Mouse (Mus musculus) CD8-positive naive resting alpha-beta T cell, adult 2 months (primary cell): ENCODE results near the gene Smg9.
"Not testable (repeated sequence)": the region's sequence is repeated elsewhere in the genome, so short reads cannot be mapped to it uniquely, and the experiment has no call there.

Experiments used
- DNase-seq, 2 experiments: peaks; one replicate each; pipeline ENCODE4 v3.0.0; 2022; ENCODE audit warnings: low read depth in 2 of 2, low spot score in 2 of 2

Gene Smg9

DNA sequence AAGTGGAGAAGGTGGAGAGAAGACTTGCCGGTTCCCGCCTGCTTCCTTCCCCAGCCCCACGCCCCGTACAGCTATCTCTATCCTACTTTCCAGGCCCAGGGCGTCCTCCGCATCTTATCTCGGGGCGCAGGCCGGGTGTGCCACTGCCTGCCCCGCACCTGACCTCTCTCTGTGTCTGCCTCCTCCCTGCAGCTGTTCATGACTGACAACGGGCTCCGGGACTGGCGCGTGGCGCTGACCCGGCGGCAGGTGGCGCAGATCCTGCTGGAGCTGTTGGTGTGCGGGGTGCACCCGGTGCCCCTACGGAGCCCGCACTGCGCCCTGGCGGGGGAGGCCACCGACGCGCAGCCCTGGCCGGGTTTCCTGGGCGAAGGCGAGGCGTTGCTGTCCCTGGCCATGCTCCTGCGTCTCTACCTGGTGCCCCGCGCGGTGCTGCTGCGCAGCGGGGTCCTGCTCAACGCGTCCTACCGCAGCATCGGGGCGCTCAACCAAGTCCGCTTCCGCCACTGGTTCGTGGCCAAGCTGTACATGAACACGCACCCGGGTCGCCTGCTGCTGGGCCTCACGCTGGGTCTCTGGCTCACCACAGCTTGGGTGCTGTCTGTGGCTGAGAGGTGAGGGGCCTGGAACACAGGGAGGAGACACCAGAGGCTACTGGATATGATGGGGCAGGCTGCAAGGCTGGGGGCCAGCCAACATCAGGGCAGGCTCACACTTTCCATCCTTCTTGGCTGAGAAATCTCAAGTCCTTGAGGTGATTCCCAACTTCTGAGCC, 22.1 kb upstream of the Smg9 start:
- DNase-seq, result no peak

DNA sequence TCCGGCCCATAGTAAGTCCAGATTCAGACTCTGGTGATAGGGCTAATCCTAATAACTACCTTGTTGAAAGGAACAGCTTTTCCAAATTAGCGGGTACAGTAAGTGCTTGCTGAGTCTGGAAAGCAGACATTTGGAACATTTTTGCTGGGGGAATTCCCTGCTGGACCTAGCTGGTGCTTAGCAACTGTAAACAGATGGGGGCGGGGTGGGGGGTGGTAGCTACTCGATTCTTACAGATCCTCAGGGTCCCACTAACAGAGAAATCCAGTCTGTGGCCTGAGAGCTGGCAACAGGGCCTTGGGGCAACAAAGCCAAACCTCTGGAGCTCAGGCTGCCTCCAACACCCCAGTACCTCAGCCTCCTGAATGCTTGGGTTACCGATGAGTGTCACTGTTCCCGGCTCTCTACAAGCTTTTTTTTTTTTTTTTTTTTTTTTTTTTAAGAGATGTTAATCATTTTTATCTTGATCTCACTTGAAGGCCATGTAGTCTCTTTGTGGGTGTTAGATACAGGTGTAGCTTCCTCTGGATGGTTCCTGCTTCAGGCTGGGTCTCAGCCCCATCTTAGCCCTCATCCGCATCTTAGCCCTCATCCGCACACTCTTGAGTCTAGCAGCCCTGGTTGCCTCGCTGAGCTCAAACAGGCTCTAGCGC, 21.2 kb upstream of the Smg9 start:
- no peak for DNase-seq

DNA sequence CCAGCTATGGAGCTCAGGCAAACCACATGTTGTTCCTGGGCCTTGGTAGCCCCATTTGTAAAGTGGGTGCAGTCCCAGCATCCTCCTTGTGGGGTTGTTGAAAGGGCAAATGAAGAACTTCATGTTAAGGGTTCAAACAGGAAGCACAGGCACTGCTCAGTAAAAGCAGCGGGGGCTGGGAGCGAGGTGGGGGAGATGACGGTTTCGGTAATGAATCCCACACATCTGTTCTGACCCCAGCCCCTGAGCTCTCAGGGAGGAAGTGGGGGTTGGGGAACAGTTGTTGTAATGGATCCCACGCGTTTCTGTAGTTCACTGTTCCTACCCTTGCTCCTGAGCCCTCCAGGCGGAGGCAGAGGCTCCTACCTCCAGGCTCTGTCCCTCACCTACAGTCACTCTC, 19.5 kb upstream of the Smg9 start:
- DNase-seq, result peak in 1 of 2 experiments; percentile 56

DNA sequence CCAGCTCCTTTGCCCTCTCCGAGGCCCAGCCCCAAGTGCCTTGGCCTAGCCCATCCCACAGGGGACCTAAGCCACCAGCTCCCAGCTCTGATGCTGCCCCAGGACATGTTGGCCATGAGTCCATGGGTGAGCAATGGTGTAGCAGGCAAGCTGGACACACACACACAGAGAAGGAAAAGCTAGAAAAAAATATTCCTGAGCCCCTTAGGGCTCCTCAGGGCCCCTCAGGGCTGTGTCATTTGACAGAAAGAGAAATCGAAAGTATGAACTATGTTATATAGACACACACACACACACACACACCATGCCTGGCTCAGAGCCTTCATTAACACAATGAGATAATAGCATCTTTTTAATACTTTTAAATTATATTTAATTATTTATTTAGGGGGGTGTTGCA, 19.0 kb upstream of the Smg9 start:
- no peak for DNase-seq

DNA sequence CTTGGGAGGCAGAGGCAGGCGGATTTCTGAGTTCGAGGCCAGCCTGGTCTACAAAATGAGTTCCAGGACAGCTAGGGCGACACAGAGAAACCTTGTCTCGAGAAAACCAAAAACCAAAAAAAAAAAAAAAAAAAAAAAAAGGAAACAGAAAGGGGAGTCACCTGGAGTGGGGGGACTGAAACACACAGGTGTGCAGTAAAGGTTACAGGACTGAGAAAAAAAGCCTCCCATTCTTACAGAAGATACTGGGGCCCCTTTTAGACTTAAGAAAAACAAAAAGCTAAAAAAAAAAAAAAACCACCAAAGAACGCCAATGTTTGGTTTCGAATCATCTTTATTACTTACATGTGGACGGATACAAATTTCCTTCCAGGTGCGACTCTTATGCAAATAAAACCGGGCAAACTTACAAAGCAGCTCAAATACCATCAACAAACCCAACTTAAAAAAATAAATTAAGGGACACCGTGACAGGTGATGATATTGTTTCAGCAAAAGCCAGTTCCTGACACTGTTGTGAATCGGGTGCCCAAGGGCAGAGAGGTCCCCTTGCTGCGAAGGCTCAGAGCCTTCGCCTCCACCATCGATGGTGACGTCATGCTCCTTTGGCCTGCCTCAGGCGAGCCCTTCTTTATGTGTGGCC, 16.6 kb upstream of the Smg9 start:
- DNase-seq, result no peak

DNA sequence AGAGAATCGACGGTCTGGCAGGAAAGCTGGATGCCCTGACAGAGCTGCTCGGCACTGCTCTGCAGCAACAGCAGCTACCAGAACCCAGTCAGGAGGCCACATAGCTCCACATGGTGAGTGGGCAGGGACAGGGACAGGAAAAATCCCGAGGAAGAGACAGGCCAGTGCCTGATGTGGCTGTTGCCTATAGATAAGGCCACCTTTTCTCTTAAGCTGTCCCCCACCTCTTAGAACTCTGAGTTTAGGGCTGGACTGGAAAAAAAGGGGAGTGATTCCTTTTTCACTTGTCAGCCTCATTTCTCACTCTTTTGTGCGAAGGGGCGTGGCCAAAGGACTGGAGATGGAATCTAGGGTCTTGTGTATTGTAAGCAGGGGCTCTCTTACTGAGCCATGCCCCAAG, 15.3 kb upstream of the Smg9 start:
- no peak for DNase-seq

DNA sequence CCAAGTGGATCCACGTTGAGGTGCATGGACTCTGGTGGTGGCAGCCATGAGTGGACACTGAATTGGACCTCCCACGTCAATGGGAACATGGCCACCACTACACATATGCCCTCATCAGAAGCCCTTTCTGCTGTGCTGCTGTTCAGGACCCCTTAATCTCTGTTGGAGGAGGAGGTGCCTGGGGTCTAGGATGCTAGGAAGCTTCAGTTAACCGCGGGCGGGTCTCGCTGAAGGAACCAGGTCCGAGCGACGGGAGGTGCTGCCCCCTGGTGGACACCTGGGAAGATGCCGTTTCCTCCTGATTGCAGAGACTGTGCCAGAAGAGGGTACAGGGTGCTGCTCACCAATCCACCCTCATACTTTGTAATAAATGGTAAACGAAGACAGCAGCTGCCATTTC, 14.6 kb upstream of the Smg9 start:
- peak; percentile 80 to 85 for DNase-seq

DNA sequence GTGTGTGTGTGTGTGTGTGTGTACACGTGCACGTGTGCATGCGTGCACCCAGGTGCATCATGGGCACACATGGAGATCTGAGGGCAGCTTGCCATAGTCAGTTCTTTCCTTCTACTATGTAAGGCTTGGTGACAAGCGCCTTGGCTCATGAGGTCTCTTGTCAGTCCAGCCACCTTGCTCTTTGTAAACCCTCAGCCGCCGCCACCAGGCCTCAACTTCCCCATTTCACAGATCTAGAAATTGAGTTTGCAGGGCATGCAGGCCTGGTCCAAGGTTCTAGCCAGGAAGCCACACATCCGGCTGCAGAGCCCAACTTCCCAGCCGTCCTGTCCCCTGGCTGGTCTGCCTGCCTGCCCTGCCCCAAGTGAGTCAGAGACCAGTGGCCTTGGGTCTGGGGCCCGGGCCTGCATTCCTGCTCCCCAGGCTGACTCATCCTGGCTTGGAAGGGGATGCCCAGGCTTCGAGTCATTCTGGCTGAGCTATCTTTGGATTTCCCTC, 12.3 kb upstream of the Smg9 start:
- DNase-seq, result no peak

DNA sequence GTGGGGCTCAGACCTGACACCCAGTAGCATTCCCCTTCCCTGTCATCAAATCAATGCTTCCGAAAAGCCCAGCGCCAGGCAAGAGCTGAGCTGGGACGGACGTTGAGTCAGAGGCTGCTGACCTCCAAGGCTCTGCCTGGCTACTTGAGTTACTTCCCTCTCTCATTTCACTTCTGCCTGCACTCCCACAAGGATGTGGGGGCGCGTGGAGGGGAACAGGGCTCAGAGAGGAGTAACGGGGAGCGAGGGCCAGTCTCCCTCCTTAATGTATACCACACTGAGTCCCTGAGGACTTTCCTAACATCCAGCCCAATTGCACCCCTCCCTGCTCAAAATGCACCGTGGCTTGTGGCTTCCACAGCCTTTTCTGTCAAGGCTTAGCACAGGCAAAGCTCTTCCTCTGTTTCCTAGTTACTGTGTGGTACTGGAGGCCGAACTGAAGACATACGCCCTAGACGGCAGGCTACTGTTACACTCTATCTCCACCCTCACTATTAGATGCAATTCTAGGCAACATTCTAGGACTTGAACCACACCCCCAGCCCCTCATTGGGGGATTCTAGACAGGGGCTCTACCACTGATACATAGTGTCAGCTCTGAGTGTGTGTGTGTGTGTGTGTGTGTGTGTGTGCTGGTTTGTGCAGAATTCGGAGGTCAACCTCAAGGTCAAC, 9.8 kb upstream of the Smg9 start:
- DNase-seq, result no peak

DNA sequence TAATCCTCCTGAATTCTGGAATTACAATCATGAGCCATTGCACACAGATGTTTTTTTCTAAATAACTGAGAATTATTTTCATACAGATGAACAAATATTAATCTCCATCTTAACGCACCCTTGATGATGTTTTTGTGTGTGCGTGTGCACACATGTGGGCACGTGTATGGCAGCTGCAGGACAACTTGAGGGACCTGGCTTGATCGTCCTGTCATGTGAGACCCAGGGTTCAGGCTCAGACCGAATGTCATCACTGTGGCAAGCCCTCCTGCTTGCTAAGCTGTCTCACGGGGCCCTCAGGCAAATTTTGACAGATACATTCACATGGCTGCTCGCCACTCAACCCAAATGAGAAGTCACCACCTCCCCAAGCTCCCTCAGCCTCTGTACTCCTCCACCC, 8.9 kb upstream of the Smg9 start:
- DNase-seq, result no peak

DNA sequence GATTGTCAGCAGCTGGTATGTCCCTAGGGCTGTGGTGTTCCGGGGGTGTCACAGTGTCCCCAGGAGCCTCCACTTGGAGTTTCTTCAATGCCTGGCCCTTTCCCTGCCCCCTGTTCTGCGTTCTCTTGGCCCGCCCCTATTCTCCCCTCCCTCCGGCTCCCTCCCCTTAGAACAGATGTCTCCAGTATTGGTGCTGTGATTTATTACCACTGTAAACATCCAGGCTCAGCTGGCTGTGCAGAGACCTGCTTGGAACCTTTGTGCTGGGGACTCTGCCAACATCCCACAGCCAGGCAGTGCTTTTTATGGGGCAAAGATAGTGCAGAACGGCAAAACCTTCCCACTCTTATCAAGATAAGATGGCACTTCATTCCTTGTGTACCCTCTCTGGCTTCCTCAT, 8.3 kb upstream of the Smg9 start:
- no peak for DNase-seq

DNA sequence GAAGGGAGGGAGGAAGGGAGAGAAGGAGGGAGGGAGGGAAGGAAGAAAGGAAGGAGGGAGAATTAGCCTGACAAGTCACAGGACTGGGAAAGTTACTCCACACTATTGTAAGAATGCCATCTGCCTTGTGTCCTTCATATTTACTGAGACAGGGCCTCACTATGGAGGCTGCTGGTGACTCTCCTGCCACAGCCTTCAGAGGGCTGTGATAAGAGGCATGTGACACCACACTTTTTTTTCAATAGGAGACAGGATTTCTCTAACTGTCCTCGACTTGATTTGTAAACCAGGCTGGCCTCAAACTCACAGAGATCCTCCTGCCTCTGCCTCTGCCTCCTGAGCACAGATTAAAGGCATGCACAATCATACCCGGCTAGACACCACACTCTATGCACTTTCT, 7.7 kb upstream of the Smg9 start:
- DNase-seq, result no peak

DNA sequence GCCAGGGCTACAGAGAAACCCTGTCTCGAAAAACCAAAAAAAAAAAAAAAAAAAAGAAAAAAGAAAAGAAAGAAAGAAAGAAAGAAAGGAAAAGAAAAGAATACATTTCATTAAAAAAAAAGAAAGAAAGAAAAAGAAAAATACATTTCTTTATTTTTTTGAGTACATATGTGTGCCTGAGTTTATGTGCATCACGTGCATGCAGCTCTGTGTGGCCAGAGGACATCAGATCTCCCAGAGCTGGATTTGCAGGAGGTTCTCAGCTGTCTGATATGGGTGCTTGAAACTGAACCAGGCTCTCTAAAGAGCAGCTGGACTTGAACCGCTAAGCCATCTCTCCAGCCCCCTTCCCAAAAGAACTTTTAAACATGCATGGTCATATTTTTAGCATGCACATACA, 5.4 kb upstream of the Smg9 start:
- DNase-seq, result no peak

DNA sequence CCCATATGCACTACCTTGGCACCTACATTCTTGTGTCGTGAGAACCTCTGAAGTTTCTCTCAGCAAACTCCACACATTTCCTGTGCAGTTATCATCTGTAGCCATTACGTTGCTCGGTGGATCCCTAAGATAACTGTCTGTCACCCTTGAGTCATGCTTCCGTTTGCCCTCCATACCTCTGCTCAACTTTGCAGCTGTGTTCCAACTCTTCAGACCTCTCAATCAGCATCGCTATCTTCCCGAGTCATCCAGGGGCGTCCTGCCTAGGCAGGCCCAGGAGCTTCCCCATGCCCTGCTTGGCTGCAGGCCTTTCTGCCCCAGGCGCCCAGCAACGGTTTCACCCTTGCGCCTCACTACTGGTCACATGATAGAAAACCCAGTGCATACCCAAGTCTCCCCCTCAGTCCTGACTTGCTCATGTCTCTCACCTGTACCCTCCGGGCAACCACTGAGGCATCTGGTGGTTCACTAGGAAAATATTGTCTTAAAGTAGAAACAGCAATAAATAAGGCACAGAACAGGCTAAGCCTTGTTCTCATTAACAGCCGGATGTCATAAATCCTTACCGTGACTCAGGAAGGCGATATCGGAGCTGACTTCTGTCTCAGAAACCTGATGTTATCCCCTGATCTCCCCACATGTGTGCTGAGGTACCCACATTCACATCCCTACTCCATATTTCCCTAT, 4.8 kb upstream of the Smg9 start:
- no peak for DNase-seq

DNA sequence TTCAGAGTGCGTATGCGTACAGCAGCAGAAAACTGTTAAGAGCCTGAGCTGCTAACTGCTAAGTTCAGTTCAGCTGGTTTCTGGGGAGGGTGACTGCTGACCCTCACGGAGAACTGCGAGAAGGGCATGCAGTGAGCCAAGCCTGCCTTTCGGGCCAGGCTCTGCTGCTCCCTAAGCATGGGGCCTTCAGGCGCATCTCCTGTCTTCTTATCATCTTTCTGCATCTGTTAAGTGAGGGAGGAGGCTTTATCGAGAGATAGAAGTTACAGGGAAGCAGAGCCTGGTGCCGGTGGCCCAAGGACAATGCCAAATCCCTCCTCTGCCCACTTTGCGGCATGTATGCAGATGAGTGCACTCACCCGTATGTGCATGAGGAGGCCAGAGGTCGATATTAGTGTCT, 2.6 kb upstream of the Smg9 start:
- DNase-seq, result no peak

DNA sequence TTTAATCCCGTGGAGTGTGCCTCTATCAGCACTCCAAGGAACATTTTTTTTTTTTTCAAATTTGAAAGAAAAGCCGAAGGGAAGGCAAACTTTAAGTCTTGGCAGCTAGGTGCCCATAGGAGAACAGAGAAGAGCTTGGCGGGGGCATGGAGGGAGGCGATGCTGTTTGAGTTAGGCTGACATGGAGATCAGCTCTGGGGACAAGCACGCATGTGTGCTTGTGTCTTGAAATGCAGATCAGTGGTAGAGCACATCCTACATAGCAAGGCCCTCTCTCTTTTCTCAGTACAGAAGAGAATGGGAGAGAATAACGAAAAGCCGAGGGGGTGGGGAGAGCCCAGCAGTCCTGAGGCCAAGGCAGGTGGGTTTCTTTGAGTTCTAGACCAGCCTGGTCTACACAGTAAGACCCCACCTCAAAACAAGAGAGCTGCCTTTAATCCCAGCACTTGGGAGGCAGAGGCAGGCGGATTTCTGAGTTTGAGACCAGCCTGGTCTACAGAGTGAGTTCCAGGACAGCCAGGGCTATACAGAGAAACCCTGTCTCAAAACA, 980 bp upstream of the Smg9 start:
- DNase-seq, result no peak

DNA sequence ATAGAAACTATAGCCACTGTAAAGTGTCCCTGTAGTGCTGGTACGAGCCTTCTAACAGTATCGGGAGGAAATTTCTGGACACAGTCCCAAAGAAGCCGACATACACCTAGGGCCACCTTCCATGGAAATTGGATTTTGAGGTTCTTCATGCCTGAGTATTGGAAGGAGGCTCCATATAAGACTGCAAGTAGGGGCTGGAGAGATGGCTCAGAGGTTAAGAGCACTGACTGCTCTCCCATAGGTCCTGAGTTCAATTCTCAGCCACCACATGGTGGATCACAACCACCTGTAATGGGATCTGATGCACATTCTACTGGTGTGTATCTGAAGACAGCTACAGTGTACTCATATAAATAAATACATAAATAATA, 648 bp downstream of the Smg9 start:
- DNase-seq, result no peak

DNA sequence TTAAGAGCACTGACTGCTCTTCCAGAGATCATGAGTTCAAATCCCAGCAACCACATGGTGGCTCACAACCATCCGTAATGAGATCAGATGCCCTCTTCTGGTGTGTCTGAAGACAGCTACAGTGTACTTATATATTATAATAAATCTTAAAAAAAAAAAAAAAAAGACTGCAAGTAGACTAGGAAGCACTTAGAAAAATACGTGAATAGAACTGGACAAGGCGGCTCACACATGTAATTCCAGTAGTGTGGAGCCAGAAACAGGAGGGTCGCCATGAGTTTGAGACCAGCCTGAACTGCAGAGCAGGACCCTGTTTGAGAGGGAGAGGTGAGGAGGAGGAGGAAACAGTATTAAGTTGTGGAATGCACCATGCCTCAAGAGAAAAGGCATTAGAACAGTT, 1.1 kb downstream of the Smg9 start:
- not testable (repeated sequence) for DNase-seq

DNA sequence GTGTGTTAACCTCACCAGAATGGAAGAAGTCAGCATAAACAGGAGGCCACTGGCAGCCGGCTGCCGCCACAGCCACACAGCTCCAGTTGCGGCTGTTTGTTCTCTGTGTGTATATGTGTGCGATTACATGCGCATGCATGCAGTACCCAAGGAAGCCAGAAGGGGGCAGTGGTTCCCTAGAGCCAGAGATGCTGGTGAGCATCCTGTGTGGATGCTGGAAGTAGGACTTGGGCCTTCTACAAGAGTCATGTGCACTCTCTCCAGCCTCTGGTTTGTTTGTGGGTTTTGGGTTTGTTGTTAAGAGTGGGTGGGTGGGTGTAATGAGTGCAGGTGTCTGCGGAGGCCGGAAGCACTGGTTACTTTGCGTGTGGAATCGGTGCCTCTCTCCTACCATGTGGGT, 3.4 kb downstream of the Smg9 start:
- DNase-seq, result no peak

DNA sequence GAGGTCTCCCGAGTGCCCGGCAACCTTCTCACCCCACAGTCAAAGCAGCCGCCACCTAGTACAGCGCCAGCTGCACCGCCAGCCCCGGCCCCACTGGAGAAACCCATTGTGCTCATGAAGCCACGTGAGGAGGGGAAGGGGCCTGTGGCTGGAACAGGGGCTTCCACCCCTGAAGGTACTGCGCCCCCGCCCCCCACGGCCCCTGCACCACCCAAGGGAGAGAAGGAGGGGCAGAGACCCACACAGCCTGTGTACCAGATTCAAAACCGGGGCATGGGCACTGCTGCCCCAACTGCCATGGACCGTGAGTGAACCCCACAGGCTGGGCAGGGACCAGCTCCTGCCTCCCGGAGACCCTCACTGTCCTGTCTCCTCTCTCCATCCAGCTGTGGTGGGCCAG, 6.2 kb downstream of the Smg9 start:
- no peak for DNase-seq
